In the genomic region with DNA sequence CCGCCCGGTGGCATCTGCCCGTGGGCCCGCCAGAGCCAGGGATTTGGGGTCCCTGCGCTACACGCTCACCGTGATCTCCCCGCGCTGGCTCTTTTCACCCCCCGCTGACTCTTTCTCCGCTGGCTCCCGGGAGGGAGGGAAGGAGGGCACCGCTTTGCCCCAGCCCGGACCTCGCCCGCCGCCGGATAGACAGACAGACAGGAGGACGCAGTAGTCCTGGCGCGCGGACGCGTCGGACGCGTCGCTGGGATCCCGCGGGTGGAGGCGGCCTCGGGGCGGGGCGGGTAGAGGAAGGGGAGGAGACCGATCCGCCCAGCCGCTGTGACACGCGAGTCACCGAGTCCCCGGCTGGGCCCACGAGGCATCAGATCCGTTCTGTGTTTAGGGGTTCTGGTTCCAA, we compare ENCODE assay signal across 8 mouse cellular contexts. TPM values are rescaled to one million over a fixed set of nuclear protein-coding genes. Genes with fewer than 3 reads are reported as not detected.
DNase-seq lines count a peak whose midpoint lies in the region; ATAC-seq lines count a peak whose summit lies in the region.

No protein-coding gene starts in this region.

- H3K27ac ChIP-seq in embryonic facial prominence, embryonic 14.5 days (replicated peaks; ENCODE audit: low read depth, low read length) = no peak overlapping the region
- no peak overlapping the region for H3K27ac ChIP-seq in heart, embryonic 15.5 days
- no peak overlapping the region for H3K27ac ChIP-seq in lung, embryonic 16.5 days (ENCODE audit: low read length)

- no peaks in the 10 kb centered on the region for H3K36me3 ChIP-seq in embryonic facial prominence, embryonic 14.5 days (ENCODE audit: control insufficient read depth, insufficient read depth, low read length)
- no peaks in the 10 kb centered on the region for H3K36me3 ChIP-seq in heart, embryonic 15.5 days
- H3K36me3 ChIP-seq in lung, embryonic 16.5 days (ENCODE audit: control insufficient read depth, insufficient read depth, low read length) = no peaks in the 10 kb centered on the region

- WGBS in embryonic facial prominence, embryonic 14.5 days = 3% methylated on average over 15 of the region's 43 CpGs
- WGBS in heart, embryonic 15.5 days = 3% methylated on average over 43 of the region's 43 CpGs
- 1% methylated on average over 41 of the region's 43 CpGs for WGBS in lung, embryonic 16.5 days

- DNase-seq in CD8-positive naive resting alpha-beta T cell, adult 2 months (ENCODE audit: low read depth in 2 of 2, low spot score in 2 of 2) = peak; percentile 73 to 81
- DNase-seq in adrenal gland, adult 8-10 months = peak; percentile 66
- no peak for DNase-seq in embryonic facial prominence, embryonic 14.5 days (ENCODE audit: low spot score)
- peak; percentile 76 to 87 for DNase-seq in layer of hippocampus, postnatal 10 days (ENCODE audit: low spot score in 2 of 2)
- DNase-seq in right cerebral cortex, postnatal 14 days = peak; percentile 84

- peak overlapping the region; percentile 58 for H3K9ac ChIP-seq in embryonic facial prominence, embryonic 14.5 days (ENCODE audit: low read depth, low read length)
- peak overlapping the region; percentile 38 for H3K9ac ChIP-seq in heart, embryonic 15.5 days
- 0 out of 2 replicates have a peak overlapping the region, but pooled peaks have one; percentile 19 for H3K9ac ChIP-seq in lung, embryonic 16.5 days (ENCODE audit: low read length)

- H3K9me3 ChIP-seq in embryonic facial prominence, embryonic 14.5 days (ENCODE audit: control insufficient read depth, low read length) = no peaks in the 10 kb centered on the region
- H3K9me3 ChIP-seq in heart, embryonic 15.5 days (replicated peaks) = no peaks in the 10 kb centered on the region
- H3K9me3 ChIP-seq in lung, embryonic 16.5 days (ENCODE audit: control insufficient read depth, low read length) = no peaks in the 10 kb centered on the region

- peaks cover 15% of the 10 kb centered on the region; the same call in 1 of the 2 replicates for H3K4me1 ChIP-seq in embryonic facial prominence, embryonic 14.5 days (ENCODE audit: control insufficient read depth, insufficient read depth, low read length)
- H3K4me1 ChIP-seq in heart, embryonic 15.5 days (replicated peaks) = peaks cover 26% of the 10 kb centered on the region
- H3K4me1 ChIP-seq in lung, embryonic 16.5 days (replicated peaks; ENCODE audit: control insufficient read depth, insufficient read depth, low read length) = peaks cover 12% of the 10 kb centered on the region

- ATAC-seq in embryonic facial prominence, embryonic 14.5 days (ENCODE audit: low read depth) = 0 out of 2 replicates have a peak, but pooled peaks have one; percentile 19
- ATAC-seq in heart, embryonic 15.5 days (replicated peaks; ENCODE audit: insufficient number of reproducible peaks, insufficient read depth, low FRiP score, low read depth) = no peak
- 0 out of 2 replicates have a peak, but pooled peaks have one; percentile 4 for ATAC-seq in lung, embryonic 16.5 days (ENCODE audit: low read depth)
- ATAC-seq in erythroblast, adult 5-6 weeks (replicated peaks; ENCODE audit: low FRiP score, poor library complexity, severe bottlenecking) = no peak

- H3K4me2 ChIP-seq in embryonic facial prominence, embryonic 14.5 days (ENCODE audit: low read depth, low read length) = peak overlapping the region; percentile 66
- H3K4me2 ChIP-seq in heart, embryonic 15.5 days = peak overlapping the region; percentile 68
- H3K4me2 ChIP-seq in lung, embryonic 16.5 days (ENCODE audit: low read depth, low read length) = peak overlapping the region; percentile 60

- H3K4me3 ChIP-seq in embryonic facial prominence, embryonic 14.5 days (ENCODE audit: low read depth, low read length) = peak overlapping the region; percentile 49
- peak overlapping the region; percentile 46 for H3K4me3 ChIP-seq in heart, embryonic 15.5 days
- H3K4me3 ChIP-seq in lung, embryonic 16.5 days (ENCODE audit: low read length) = peak overlapping the region; percentile 42

- H3K27me3 ChIP-seq in embryonic facial prominence, embryonic 14.5 days (replicated peaks; ENCODE audit: control insufficient read depth, insufficient read depth, low read length) = peaks cover 56% of the 10 kb centered on the region
- H3K27me3 ChIP-seq in heart, embryonic 15.5 days = peaks cover 92% of the 10 kb centered on the region
- peaks cover 49% of the 10 kb centered on the region for H3K27me3 ChIP-seq in lung, embryonic 16.5 days (ENCODE audit: control insufficient read depth, insufficient read depth, low read depth, low read length)

RNA-seq across cellular contexts. Expression of a gene that starts 0.3 kb away (rescaled TPM):
- total RNA-seq in adrenal gland, adult 8-10 months (2022) = 10 to 100 TPM; 16.6 to 17.8 (median 17.3) TPM
- polyA plus RNA-seq in embryonic facial prominence, embryonic 14.5 days (2014; fragmentation: Nextera tagmentation; extraction: Ambion mirVana) = 3.4 and 4.3 TPM in 2 replicates
- 1.9 and 12.3 TPM in 2 replicates for polyA plus RNA-seq in heart, embryonic 15.5 days (2015; fragmentation: Nextera tagmentation; extraction: Ambion mirVana)
- 10 to 100 TPM; 87.6 to 93.3 TPM for total RNA-seq in layer of hippocampus, postnatal 10 days (2021)
- 2.4 and 3.2 TPM in 2 replicates for polyA plus RNA-seq in lung, embryonic 16.5 days (2015; fragmentation: Nextera tagmentation; extraction: Ambion mirVana)
- total RNA-seq in erythroblast, adult 5-6 weeks (2015; ENCODE audit: low replicate concordance) = not detected in 2 replicates
- total RNA-seq in erythroblast, adult 5-6 weeks (2017; ENCODE audit: low replicate concordance) = not detected in 2 replicates

RNA-seq across cellular contexts. Expression of a gene that starts 38.2 kb away (rescaled TPM):
- total RNA-seq in adrenal gland, adult 8-10 months (2022) = under 1 TPM; 0.63 to 0.89 (median 0.66) TPM
- 0.38 and 0.42 TPM in 2 replicates for polyA plus RNA-seq in embryonic facial prominence, embryonic 14.5 days (2014; fragmentation: Nextera tagmentation; extraction: Ambion mirVana)
- polyA plus RNA-seq in heart, embryonic 15.5 days (2015; fragmentation: Nextera tagmentation; extraction: Ambion mirVana) = 0.30 and 0.68 TPM in 2 replicates
- total RNA-seq in layer of hippocampus, postnatal 10 days (2021) = under 1 TPM in 1 of 2 experiments, not detected in 1; 0.18 TPM
- 0.23 and 0.29 TPM in 2 replicates for polyA plus RNA-seq in lung, embryonic 16.5 days (2015; fragmentation: Nextera tagmentation; extraction: Ambion mirVana)
- 10.2 and 17.9 TPM in 2 replicates for total RNA-seq in erythroblast, adult 5-6 weeks (2015; ENCODE audit: low replicate concordance)
- 3.8 and 7.0 TPM in 2 replicates for total RNA-seq in erythroblast, adult 5-6 weeks (2017; ENCODE audit: low replicate concordance)

Comparison
In these comparisons a context has a peak if more than half of its experiments do, and no peak if none do; other contexts are left out.
1. ATAC-seq: peak in embryonic facial prominence, embryonic 14.5 days (single experiment) and lung, embryonic 16.5 days (single experiment); none in heart, embryonic 15.5 days (single experiment) and erythroblast, adult 5-6 weeks (single experiment).
2. RNA of a gene that starts 0.3 kb away (total RNA-seq): 87.6 to 93.3 TPM in layer of hippocampus, postnatal 10 days and 16.6 to 17.8 TPM in adrenal gland, adult 8-10 months; not detected in erythroblast, adult 5-6 weeks; every median in the first group is over 10 times any median in the second.
3. Peak in every context shown above with its lines, with median percentiles within 50 percentile points of each other: H3K4me2 ChIP-seq, H3K4me3 ChIP-seq and H3K9ac ChIP-seq.